Mouse (Mus musculus): ENCODE results near the gene Vmn1r173.
"Not testable (repeated sequence)": the region's sequence is repeated elsewhere in the genome, so short reads cannot be mapped to it uniquely, and the experiment has no call there.

The Vmn1r173 gene

GRCm38 (mm10) chr7:23700403-23700802 is at the start of gene Vmn1r173:
Gene Vmn1r173 (plus strand): TSS chr7:23700703.
- H3K4me1 ChIP-seq (replicated peaks; ENCODE audit: low read depth, low read length); H3K27me3 ChIP-seq (ENCODE audit: insufficient read depth, low read length); H3K4me3 ChIP-seq (replicated peaks; ENCODE audit: low read length); H3K36me3 ChIP-seq (ENCODE audit: insufficient read depth, low read length); H3K9me3 ChIP-seq (ENCODE audit: low read length): not testable (repeated sequence)

- Histone ChIP-seq H3K9me3 (ENCODE audit: low read length) (no peaks in the 10 kb centered on the region), H3K27me3 (ENCODE audit: insufficient read depth, low read length) (no peaks in the 10 kb centered on the region), H3K4me3 (replicated peaks; ENCODE audit: low read length) (no peak within 1 kb of the TSS), H3K36me3 (ENCODE audit: insufficient read depth, low read length) (no peaks in the 10 kb centered on the region), H3K4me1 (replicated peaks; ENCODE audit: low read depth, low read length) (no peaks in the 10 kb centered on the region)
- TF ChIP-seq NANOG (IDR thresholded peaks at IDR 0.05; ENCODE audit: borderline replicate concordance, low read length) (no peak), POU5F1 (IDR thresholded peaks at IDR 0.05; ENCODE audit: borderline replicate concordance, low read length) (no peak), CTCF (conservative IDR thresholded peaks at IDR 0.05; ENCODE audit: low read length) (no peak)
These were observed 42.5 kb upstream of the Vmn1r173 start, which contains the start of gene Vmn1r172 for GRCm38 (mm10) chr7:23658016-23658415. Gene Vmn1r172 (plus strand): TSS chr7:23658316.

DNA sequence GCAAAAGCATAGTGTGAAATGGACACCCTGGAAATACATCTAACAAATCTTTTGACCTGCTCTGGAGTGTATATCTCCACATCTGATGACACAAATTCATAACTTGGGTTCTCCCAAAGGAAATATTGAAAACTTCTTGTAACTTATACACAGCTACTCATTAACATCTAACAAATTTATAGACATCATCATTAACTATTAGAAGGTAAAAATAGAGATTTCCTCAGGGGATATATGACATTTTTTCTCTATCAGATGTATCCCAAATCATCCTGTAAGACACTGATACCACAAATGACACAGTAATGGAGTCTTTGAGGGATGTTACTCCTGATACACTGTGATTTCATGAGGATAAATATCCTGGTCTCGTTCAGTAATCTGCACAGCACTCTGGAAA is 51.5 kb downstream of the Vmn1r173 start, which contains the start of gene Vmn1r174:
Gene Vmn1r174, plus strand, starts transcription at position 301 of the 400 bp plus-strand sequence.
- not testable (repeated sequence) for H3K27me3 ChIP-seq (ENCODE audit: insufficient read depth, low read length); H3K4me3 ChIP-seq (replicated peaks; ENCODE audit: low read length); H3K9me3 ChIP-seq (ENCODE audit: low read length)

More for the DNA sequence above, 51.5 kb downstream of the Vmn1r173 start, which contains the start of gene Vmn1r174:
- not testable (repeated sequence) for H3K4me1 ChIP-seq (replicated peaks; ENCODE audit: low read depth, low read length); H3K36me3 ChIP-seq (ENCODE audit: insufficient read depth, low read length)
